Mouse (Mus musculus) heart, adult 2 months (tissue): ENCODE data around the gene Eps8l1. TPM values are rescaled to one million over a fixed set of nuclear protein-coding genes. Genes with fewer than 3 reads are reported as not detected.

Experiments
- DNase-seq, 2 experiments: peaks; one replicate each; pipeline ENCODE4 v3.0.0; 2021
- H3K27ac ChIP-seq: fragments of 200-600 bp; 2 replicates; pipeline ENCODE4 v1.8.1; 2022
- H3K27me3 ChIP-seq: fragments of 200-500 bp; 2 replicates; pipeline ENCODE4 v1.6.1; 2012; ENCODE audit warnings: mild to moderate bottlenecking, low read length, inconsistent platforms, mixed read lengths; ENCODE audit not compliant: control insufficient read depth, insufficient read depth
- H3K36me3 ChIP-seq: fragments of 200-500 bp; 2 replicates; pipeline ENCODE4 v1.6.1; 2012; ENCODE audit warnings: low read length, inconsistent platforms; ENCODE audit not compliant: control insufficient read depth, insufficient read depth
- H3K4me1 ChIP-seq: fragments of 200-500 bp; 2 replicates; pipeline ENCODE4 v1.6.1; 2011; ENCODE audit warnings: low read length; ENCODE audit not compliant: control insufficient read depth, insufficient read depth
- H3K4me3 ChIP-seq: fragments of 200-600 bp; 2 replicates; pipeline ENCODE4 v1.8.1; 2022
- H3K79me2 ChIP-seq: fragments of 200-500 bp; replicated peaks from 2 replicates; pipeline ENCODE4 v1.6.1; 2012; ENCODE audit warnings: mild to moderate bottlenecking, inconsistent platforms, low read length, moderate library complexity, mixed read lengths; ENCODE audit not compliant: control insufficient read depth, insufficient read depth
- H3K9ac ChIP-seq: fragments of 200-500 bp; 2 replicates; pipeline ENCODE4 v1.6.1; 2012; ENCODE audit warnings: low read depth, mild to moderate bottlenecking, control low read depth, inconsistent platforms, low read length, mixed read lengths
- CTCF ChIP-seq: fragments of 200-600 bp; IDR thresholded peaks from 2 replicates; pipeline ENCODE4 v1.8.1; 2022; ENCODE audit warnings: antibody characterized with exemption, mild to moderate bottlenecking, moderate library complexity
- EP300 ChIP-seq: fragments of 200-500 bp; IDR thresholded peaks from 2 replicates; pipeline ENCODE4 v1.6.1; 2011; ENCODE audit warnings: low read depth, low read length, control low read depth; ENCODE audit not compliant: insufficient read depth
- POLR2A ChIP-seq: fragments of 200-500 bp; IDR thresholded peaks from 2 replicates; pipeline ENCODE4 v1.6.1; 2011; ENCODE audit warnings: mild to moderate bottlenecking, low read depth, low read length, control low read depth; ENCODE audit not compliant: insufficient read depth
- WGBS: fragments of 180-500 bp; shearing (Covaris S2); methylation state at CpG from one replicate; pipeline ENCODE4 v1.1.7; 2018; 5-methylcytosine and 5-hydroxymethylcytosine counted together
- intact Hi-C: fragments of 180-260 bp; cut with DNase I; formaldehyde crosslinking; loops from one replicate; pipeline ENCODE4 v1.15.1; 2025
- polyA plus RNA-seq: library from polyadenylated mRNA; depleted of rRNA; stranded (reverse); fragments of >200 nt; gene quantifications from 2 replicates; pipeline ENCODE4 v1.2.3, GENCODE M21; 2012
- total RNA-seq, 2 experiments: library from RNA; stranded (reverse); gene quantifications; 2 replicates each; pipeline ENCODE4 v1.2.3; 2021

The Eps8l1 gene
- total and polyA plus RNA-seq, 3 experiments: 0.74 to 3.5 (median 3.3) TPM

DNA sequence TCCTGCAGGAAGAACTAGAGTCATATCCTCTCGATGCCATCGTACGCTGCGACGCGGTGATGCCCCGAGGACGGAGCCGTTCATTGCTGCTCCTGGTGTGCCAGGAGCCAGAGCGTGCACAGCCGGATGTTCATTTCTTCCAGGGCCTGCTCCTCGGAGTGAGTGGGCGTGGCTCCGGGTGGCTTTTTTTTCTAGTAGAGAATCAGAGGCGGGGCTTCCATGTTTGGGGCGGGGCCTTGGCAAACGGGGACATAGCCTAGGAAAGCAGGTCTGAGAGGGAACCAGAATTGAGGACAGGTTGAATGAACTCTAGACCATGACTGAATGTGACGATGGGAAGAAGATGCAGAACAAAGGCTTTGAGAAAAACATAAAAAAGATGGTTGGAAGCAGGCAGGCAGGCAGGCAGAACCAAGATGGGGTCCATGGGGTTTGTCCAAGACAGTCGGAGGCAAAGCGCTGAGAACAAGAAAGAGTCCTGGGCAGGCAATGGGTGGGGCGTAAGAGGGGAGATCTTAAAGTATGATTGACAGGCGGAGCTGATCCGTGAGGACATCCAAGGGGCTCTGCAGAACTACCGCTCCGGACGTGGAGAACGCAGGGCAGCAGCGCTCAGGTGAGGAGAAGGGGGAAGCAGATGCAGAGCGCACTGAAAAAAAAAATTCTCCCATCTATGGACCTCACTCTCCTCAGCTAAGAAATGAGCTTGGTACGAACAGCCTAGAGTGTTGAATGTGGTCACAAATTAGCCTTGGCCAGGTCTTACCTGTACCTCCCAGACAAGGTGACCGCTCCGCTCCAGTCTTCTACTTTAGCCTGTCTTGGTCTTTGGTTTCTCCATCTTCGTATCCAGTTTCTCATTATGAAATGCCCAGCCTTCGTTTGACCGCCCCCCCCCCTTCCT is 10.1 kb downstream of the Eps8l1 start:
- DNase-seq: peak; percentile 70 to 74
- H3K9ac ChIP-seq: peak overlapping the region; percentile 33
- intact Hi-C loops: loop anchor here (2.0 kb wide), 3 partner anchors 40 to 368 kb away; no protein-coding TSS in a partner anchor
- H3K4me3 ChIP-seq: peak overlapping the region; percentile 53
- H3K27me3 ChIP-seq: no peaks in the 10 kb centered on the region
- 0 out of 2 replicates have a peak, but pooled peaks cover 3% of the 10 kb centered on the region for H3K4me1 ChIP-seq
- no peaks in the 10 kb centered on the region for H3K36me3 ChIP-seq
- WGBS: 7% methylated on average over 35 of the region's 35 CpGs
- no peak for TF ChIP-seq POLR2A
- TF ChIP-seq EP300: no peak
- TF ChIP-seq CTCF: no peak
- H3K27ac ChIP-seq: 0 out of 2 replicates have a peak overlapping the region, but pooled peaks have one; percentile 10
- no peaks in the 10 kb centered on the region for H3K79me2 ChIP-seq

- 5% methylated on average over 24 of the region's 24 CpGs for WGBS
Measured at GRCm38 (mm10) chr7:4471179-4471555, 10.7 kb downstream of the Eps8l1 start.

GRCm38 (mm10) chr7:4473940-4474339 is 13.5 kb downstream of the Eps8l1 start:
- no peak overlapping the region for H3K27ac ChIP-seq
- H3K4me3 ChIP-seq: no peak overlapping the region
- intact Hi-C loops: no loop called here
- peaks cover 4% of the 10 kb centered on the region for H3K4me1 ChIP-seq
- WGBS: 17% methylated on average over 19 of the region's 19 CpGs
- no peaks in the 10 kb centered on the region for H3K27me3 ChIP-seq
- no peaks in the 10 kb centered on the region for H3K36me3 ChIP-seq
- TF ChIP-seq EP300 (no peak), CTCF (no peak), POLR2A (no peak)
- no peaks in the 10 kb centered on the region for H3K79me2 ChIP-seq
- no peak for DNase-seq
- H3K9ac ChIP-seq: no peak overlapping the region

More at GRCm38 (mm10) chr7:4471179-4471555, 10.7 kb downstream of the Eps8l1 start:
- Histone ChIP-seq H3K27me3 (no peaks in the 10 kb centered on the region), H3K4me3 (peak overlapping the region; percentile 53), H3K4me1 (0 out of 2 replicates have a peak, but pooled peaks cover 3% of the 10 kb centered on the region), H3K79me2 (no peaks in the 10 kb centered on the region), H3K9ac (peak overlapping the region; percentile 33), H3K36me3 (no peaks in the 10 kb centered on the region), H3K27ac (no peak overlapping the region)
- intact Hi-C loops: loop anchor here (2.0 kb wide), 3 partner anchors 40 to 368 kb away; no protein-coding TSS in a partner anchor
- peak; percentile 81 for TF ChIP-seq CTCF
- peak; percentile 65; the same call in 1 of the 2 replicates for TF ChIP-seq EP300
- no peak for TF ChIP-seq POLR2A
- DNase-seq: peak; percentile 84 to 89

GRCm38 (mm10) chr7:4478021-4478795 is 17.7 kb downstream of the Eps8l1 start:
- peak; percentile 69; the same call in 1 of the 2 replicates for TF ChIP-seq EP300
- peak; percentile 82 for TF ChIP-seq POLR2A
- TF ChIP-seq CTCF: no peak; the same call in 1 of the 2 replicates
- Histone ChIP-seq H3K36me3 (no peaks in the 10 kb centered on the region), H3K27me3 (no peaks in the 10 kb centered on the region), H3K9ac (peak overlapping the region; percentile 56), H3K4me1 (peaks cover 8% of the 10 kb centered on the region), H3K27ac (peak overlapping the region; percentile 79), H3K4me3 (peak overlapping the region; percentile 49), H3K79me2 (no peaks in the 10 kb centered on the region)
- intact Hi-C loops: loop anchor here (2.0 to 5.0 kb wide), 2 partner anchors 21 to 34 kb away; no protein-coding TSS in a partner anchor
- WGBS: 3% methylated on average over 39 of the region's 39 CpGs
- peak; percentile 78 to 88 for DNase-seq

DNA sequence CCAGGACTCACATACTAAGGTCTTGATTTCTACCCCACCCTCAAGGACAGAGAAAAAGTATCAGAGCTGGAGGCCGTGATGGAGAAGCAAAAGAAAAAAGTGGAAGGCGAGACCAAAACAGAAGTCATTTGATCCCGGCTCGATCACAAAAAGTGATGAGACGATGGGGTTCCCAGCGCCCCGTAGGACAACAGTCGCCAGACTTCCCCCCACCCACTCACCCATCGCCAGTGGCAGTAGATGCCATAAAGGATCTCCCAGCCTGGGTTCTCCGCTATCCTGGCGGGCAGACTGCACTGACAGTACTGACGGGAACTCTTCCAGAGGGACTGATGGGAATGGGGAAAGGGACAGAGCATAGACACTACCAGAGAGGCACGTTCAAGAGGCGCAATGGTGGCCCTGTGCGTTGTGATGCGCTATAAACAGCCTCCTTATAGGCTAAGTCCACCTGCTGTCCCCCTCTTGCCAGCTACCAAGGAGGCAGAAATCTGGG is 18.4 kb downstream of the Eps8l1 start:
- WGBS: 7% methylated on average over 16 of the region's 16 CpGs
- H3K27ac ChIP-seq: peak overlapping the region; percentile 79
- intact Hi-C loops: loop anchor here (2.0 to 5.0 kb wide), 2 partner anchors 20 to 33 kb away; no protein-coding TSS in a partner anchor

More for the DNA sequence above, 18.4 kb downstream of the Eps8l1 start:
- no peaks in the 10 kb centered on the region for H3K27me3 ChIP-seq
- no peak for DNase-seq
- H3K79me2 ChIP-seq: no peaks in the 10 kb centered on the region
- H3K4me1 ChIP-seq: peaks cover 8% of the 10 kb centered on the region
- H3K4me3 ChIP-seq: peak overlapping the region; percentile 49
- H3K9ac ChIP-seq: peak overlapping the region; percentile 56
- no peak for TF ChIP-seq CTCF
- no peak for TF ChIP-seq EP300
- TF ChIP-seq POLR2A: no peak
- H3K36me3 ChIP-seq: no peaks in the 10 kb centered on the region
